Mouse (Mus musculus) macrophage (primary cell): Measurements from ENCODE around the gene Vmn2r41. TPM values are rescaled to one million over a fixed set of nuclear protein-coding genes. Genes with fewer than 3 reads are reported as not detected.
"Not testable (repeated sequence)": the region's sequence is repeated elsewhere in the genome, so short reads cannot be mapped to it uniquely, and the experiment has no call there.

Source experiments
- H3K27ac ChIP-seq: fragments of 350-480 bp; formaldehyde crosslinking; 2 replicates; pipeline ENCODE4 v1.9.0; 2021
- H3K36me3 ChIP-seq: fragments of 350-480 bp; formaldehyde crosslinking; 2 replicates; pipeline ENCODE4 v1.9.0; 2021; ENCODE audit errors: inconsistent target
- H3K4me3 ChIP-seq: fragments of 350-480 bp; formaldehyde crosslinking; 2 replicates; pipeline ENCODE4 v1.9.0; 2021; ENCODE audit errors: inconsistent target
- H3K79me2 ChIP-seq: fragments of 350-480 bp; formaldehyde crosslinking; 2 replicates; pipeline ENCODE4 v1.9.0; 2021; ENCODE audit errors: inconsistent target
- WGBS: methylation state at CpG from one replicate; pipeline ENCODE4 v1.1.7; 2026; ENCODE audit warnings: inconsistent platforms; ENCODE audit not compliant: missing documents; 5-methylcytosine and 5-hydroxymethylcytosine counted together
- polyA plus RNA-seq: library from polyadenylated mRNA; stranded (reverse); fragments of 250-400 nt; gene quantifications from 3 replicates; pipeline ENCODE4 v1.2.4, GENCODE M21; 2018; ENCODE audit warnings: inconsistent platforms
- total RNA-seq, 78 experiments: library from RNA; depleted of rRNA; stranded (reverse); fragments of 250-400 nt; gene quantifications; 1 replicate in 9 of 78; 2 replicates in 24 of 78; 3 replicates in 43 of 78; 4 replicates in 2 of 78; pipeline ENCODE4 v1.2.4; 2018; ENCODE audit warnings: inconsistent platforms in 56 of 78

Gene Vmn2r41
- total RNA-seq (2018; cell fraction: chromatin; rRNA removed): not detected
- total RNA-seq (2018; cell fraction: cytosol; rRNA removed): not detected
- not detected for total RNA-seq (2018; cell fraction: nucleus; rRNA removed)
- polyA plus RNA-seq: not detected in 3 replicates

DNA sequence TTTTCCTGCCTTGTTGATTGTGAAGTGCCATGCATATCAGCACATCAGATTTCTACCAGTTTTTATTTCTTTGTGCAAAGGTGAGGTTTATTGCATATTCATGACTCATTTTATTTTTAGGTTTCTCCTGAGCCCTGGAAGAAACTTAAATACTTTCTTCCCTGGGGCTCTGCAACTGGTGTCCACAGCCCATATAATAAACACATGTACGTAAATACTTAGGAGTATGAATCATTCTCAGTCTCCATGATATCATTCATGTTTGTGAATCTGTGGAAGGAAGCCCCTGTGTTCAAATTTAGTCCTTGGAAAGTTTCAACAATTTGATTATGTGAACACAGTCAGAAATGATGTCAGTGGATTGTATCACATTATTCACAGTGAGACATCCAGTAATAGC, at the start of gene Vmn2r41:
Gene Vmn2r41 (minus strand): TSS at position 101 of the 400 bp plus-strand sequence.
- not testable (repeated sequence) for H3K79me2 ChIP-seq, H3K4me3 ChIP-seq, H3K27ac ChIP-seq, H3K36me3 ChIP-seq
- WGBS: no CpG with 5 or more reads among the region's 1 CpGs

DNA sequence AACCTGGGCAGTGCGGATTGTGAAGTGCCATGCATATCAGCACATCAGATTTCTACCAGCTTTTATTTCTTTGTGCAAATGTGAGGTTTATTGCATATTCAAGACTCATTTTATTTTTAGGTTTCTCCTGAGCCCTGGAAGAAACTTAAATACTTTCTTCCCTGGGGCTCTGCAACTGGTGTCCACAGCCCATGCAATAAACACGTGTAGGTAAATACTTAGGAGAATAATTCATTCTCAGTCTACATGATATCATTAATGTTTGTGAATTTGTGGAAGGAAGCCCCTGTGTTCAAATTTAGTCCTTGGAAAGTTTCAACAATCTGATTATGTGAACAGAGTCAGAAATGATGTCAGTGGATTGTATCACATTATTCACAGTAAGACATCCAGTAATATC, 38.8 kb upstream of the Vmn2r41 start, which contains the start of gene Vmn2r42:
Gene Vmn2r42 (minus strand): TSS at position 101 of the 400 bp plus-strand sequence.
- not testable (repeated sequence) for H3K4me3 ChIP-seq
- WGBS: no CpG with 5 or more reads among the region's 2 CpGs

DNA sequence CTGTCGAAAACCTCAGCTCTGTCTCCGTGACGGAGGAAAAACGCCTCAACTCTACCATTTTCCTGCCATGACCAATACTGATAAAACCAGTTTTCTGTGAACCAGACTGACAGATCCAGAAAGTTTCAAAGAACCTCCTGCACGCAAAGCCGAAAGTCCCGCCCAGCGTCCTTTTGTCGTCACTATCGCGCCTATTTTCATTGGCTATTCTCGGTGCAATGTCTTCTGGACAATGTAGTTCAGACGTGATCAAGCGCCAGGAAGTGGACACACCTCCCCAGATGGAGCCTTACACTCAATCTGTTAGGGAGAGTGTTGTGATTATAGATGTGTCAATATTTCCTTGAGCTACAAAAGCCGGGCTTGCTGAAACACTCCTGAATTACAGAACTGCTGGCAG, 68.6 kb downstream of the Vmn2r41 start:
- not testable (repeated sequence) for H3K4me3 ChIP-seq, H3K36me3 ChIP-seq, H3K27ac ChIP-seq, H3K79me2 ChIP-seq
- 21% methylated on average over 8 of the region's 15 CpGs for WGBS

More for the DNA sequence above, 38.8 kb upstream of the Vmn2r41 start, which contains the start of gene Vmn2r42:
- not testable (repeated sequence) for H3K79me2 ChIP-seq, H3K36me3 ChIP-seq, H3K27ac ChIP-seq

Other genes with a start within 250 kb of the Vmn2r41 start
- gene Vmn2r42, start 38.7 kb upstream of the Vmn2r41 start, polyA plus RNA-seq: not detected in 3 replicates
- gene Vmn2r43, start 98.9 kb upstream of the Vmn2r41 start, polyA plus RNA-seq: not detected in 3 replicates
- not detected in 3 replicates for gene Vmn2r44, start 221.7 kb upstream of the Vmn2r41 start, polyA plus RNA-seq